In genomic region chr4:102478104-102478503, GRCm38 (mm10) we compare ENCODE assay signal across 22 mouse cellular contexts.
A peak's percentile ranks its signal among the peaks of the same experiment; 100 is the strongest.
DNase-seq lines count a peak whose midpoint lies in the region; TF ChIP-seq lines count a peak whose summit lies in the region.
"Had no signal": no experiment of that assay in that cellular context is flagged by ENCODE, and none has a peak within 500 bp of the region (broad histone marks: within the 10 kb centered on the region; RNA-seq: fewer than 3 reads in every experiment).

No protein-coding gene starts in this region.

- no peak for TF ChIP-seq CTCF in liver, adult 2 months (IDR thresholded peaks at IDR 0.05; ENCODE audit: low read depth, low read length)

- DNase-seq in liver, adult 2 months (ENCODE audit: extremely low read depth, low read depth, low spot score), result peak; percentile 81
- DNase-seq in liver, result no peak
- peak; percentile 62 to 88 for DNase-seq in kidney, adult 8-10 months
- peak; percentile 29 for DNase-seq in kidney, postnatal 10 days
- DNase-seq in layer of hippocampus, adult 8-10 months (ENCODE audit: low spot score in 2 of 2), result no peak
- no peak for DNase-seq in lung, adult 18-20 months
- DNase-seq in lung, postnatal 36 days, result no peak
- DNase-seq: adrenal gland, adult 2 months; adrenal gland, postnatal 36 days; cerebellum, adult 18-20 months; cerebellum, postnatal 10 days; gastrocnemius, postnatal 25 days; heart, adult 11 months; layer of hippocampus, postnatal 36 days had no signal

- H3K79me2 ChIP-seq in liver, adult 2 months (ENCODE audit: control insufficient read depth, insufficient read depth, low read length), result no peaks in the 10 kb centered on the region

- peaks cover 3% of the 10 kb centered on the region; the same call in 1 of the 2 replicates for H3K4me1 ChIP-seq in liver, adult 2 months (ENCODE audit: control insufficient read depth, insufficient read depth, low read length)
- H3K4me1 ChIP-seq: forebrain, embryonic 13.5 days; limb, embryonic 10.5 days; limb, embryonic 15.5 days; liver, embryonic 15.5 days; lung, embryonic 15.5 days had no signal

- no peak for TF ChIP-seq POLR2A in liver, adult 2 months (IDR thresholded peaks at IDR 0.05; ENCODE audit: extremely low read depth, insufficient read depth, low read length)

- H3K36me3 ChIP-seq in liver, adult 2 months (ENCODE audit: control insufficient read depth, insufficient read depth, low read length), result no peaks in the 10 kb centered on the region
- H3K36me3 ChIP-seq: heart, embryonic 10.5 days; heart, embryonic 15.5 days; limb, embryonic 10.5 days; limb, embryonic 15.5 days; liver, embryonic 15.5 days; lung, embryonic 15.5 days; neural tube, embryonic 13.5 days had no signal

- H3K4me3 ChIP-seq in liver, adult 2 months (ENCODE audit: insufficient read depth, low read depth, low read length), result no peak overlapping the region
- H3K4me3 ChIP-seq: forebrain, embryonic 13.5 days; heart, embryonic 10.5 days; heart, embryonic 15.5 days; limb, embryonic 10.5 days; limb, embryonic 15.5 days; liver, embryonic 15.5 days; lung, embryonic 15.5 days; neural tube, embryonic 13.5 days had no signal

- no peaks in the 10 kb centered on the region for H3K27me3 ChIP-seq in liver, adult 2 months (ENCODE audit: control insufficient read depth, insufficient read depth, low read length)
- H3K27me3 ChIP-seq: forebrain, embryonic 13.5 days; heart, embryonic 15.5 days; limb, embryonic 15.5 days; liver, embryonic 15.5 days; lung, embryonic 15.5 days; neural tube, embryonic 13.5 days had no signal

- no peak overlapping the region for H3K9ac ChIP-seq in liver, adult 2 months (ENCODE audit: low read depth, low read length)
- H3K9ac ChIP-seq: forebrain, embryonic 13.5 days; heart, embryonic 15.5 days; limb, embryonic 15.5 days; liver, embryonic 15.5 days; lung, embryonic 15.5 days; neural tube, embryonic 13.5 days had no signal

- 26% methylated on average over 3 of the region's 3 CpGs for WGBS in liver, adult 2 months

- H3K27ac ChIP-seq in liver, adult 2 months (replicated peaks; ENCODE audit: insufficient read depth, low read depth, low read length), result no peak overlapping the region
- H3K27ac ChIP-seq: forebrain, embryonic 13.5 days; heart, embryonic 10.5 days; heart, embryonic 15.5 days; limb, embryonic 10.5 days; limb, embryonic 15.5 days; liver, embryonic 15.5 days; lung, embryonic 15.5 days; neural tube, embryonic 13.5 days had no signal

Comparison
In these comparisons a context has a peak if more than half of its experiments do, and no peak if none do; other contexts are left out.
1. DNase-seq: peak in liver, adult 2 months (single experiment), kidney, adult 8-10 months (2 of 2) and kidney, postnatal 10 days (single experiment); none in liver (single experiment), layer of hippocampus, adult 8-10 months (0 of 2), lung, adult 18-20 months (0 of 2) and lung, postnatal 36 days (single experiment).